In the genomic region with DNA sequence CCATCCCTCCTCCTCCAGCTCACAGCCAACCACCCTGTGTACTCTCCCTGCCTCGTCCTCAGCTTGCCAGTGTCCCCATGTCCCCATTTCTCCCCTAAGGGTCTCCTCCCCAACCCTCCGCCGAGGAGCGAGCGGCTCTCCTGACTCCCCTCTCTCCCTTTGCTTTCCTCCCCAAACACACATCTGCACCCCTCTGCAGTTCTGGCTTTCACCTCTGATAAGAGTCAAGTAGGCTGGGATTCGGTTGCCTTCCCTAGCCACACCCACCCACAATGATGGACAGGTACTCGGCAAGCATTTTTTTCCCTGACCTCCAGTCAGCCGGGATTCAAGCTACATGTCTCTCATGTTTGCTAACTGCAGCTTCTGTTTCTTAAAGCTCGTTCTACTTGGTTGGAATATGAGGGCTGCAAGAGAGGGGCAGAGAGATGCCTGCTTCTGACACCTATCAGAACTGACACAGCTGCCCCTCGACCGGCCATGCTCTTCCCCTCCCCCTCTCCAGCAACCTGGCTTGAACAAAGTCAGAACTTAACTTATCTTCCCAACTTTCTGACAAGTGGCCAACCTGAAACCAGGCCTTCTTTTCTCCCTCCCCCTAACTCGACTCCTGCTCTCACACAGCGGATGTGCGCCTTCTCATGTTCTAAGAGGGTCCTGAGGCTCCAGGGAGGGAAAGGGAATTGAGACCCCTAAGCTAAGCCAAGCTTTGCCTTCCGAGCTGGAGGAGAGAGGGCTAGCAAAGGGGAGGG, we compare ENCODE assay signal across 9 mouse cellular contexts. TPM values are rescaled to one million over a fixed set of nuclear protein-coding genes. Genes with fewer than 3 reads are reported as not detected.
A peak's percentile ranks its signal among the peaks of the same experiment; 100 is the strongest.
DNase-seq lines count a peak whose midpoint lies in the region; ATAC-seq and TF ChIP-seq lines count a peak whose summit lies in the region.
"Had no signal": no experiment of that assay in that cellular context is flagged by ENCODE, and none has a peak within 500 bp of the region (broad histone marks: within the 10 kb centered on the region; RNA-seq: fewer than 3 reads in every experiment).

No protein-coding gene starts in this region.

- no peaks in the 10 kb centered on the region for H3K9me3 ChIP-seq in heart, embryonic 10.5 days
- no peaks in the 10 kb centered on the region for H3K9me3 ChIP-seq in liver, postnatal 0 days (ENCODE audit: low read length)
- no peaks in the 10 kb centered on the region for H3K9me3 ChIP-seq in stomach, embryonic 14.5 days (ENCODE audit: control insufficient read depth, low read depth, low read length)

- intact Hi-C loops in heart, postnatal 10 days (cut with DNase I), result loop anchor here (2.0 kb wide), 1 partner anchor 14 kb away; no protein-coding TSS in a partner anchor

- H3K36me3 ChIP-seq in heart, embryonic 10.5 days, result no peaks in the 10 kb centered on the region
- no peaks in the 10 kb centered on the region for H3K36me3 ChIP-seq in liver, postnatal 0 days (replicated peaks; ENCODE audit: insufficient read depth, low read length)
- H3K36me3 ChIP-seq in stomach, embryonic 14.5 days (ENCODE audit: control insufficient read depth, insufficient read depth, low read length), result no peaks in the 10 kb centered on the region

- peak overlapping the region; percentile 68 for H3K4me3 ChIP-seq in heart, embryonic 10.5 days
- H3K4me3 ChIP-seq in liver, postnatal 0 days (ENCODE audit: low read depth, low read length), result 0 out of 2 replicates have a peak overlapping the region, but pooled peaks have one; percentile 0
- peak overlapping the region; percentile 75 for H3K4me3 ChIP-seq in stomach, embryonic 14.5 days (ENCODE audit: low read depth, low read length)

- H3K27ac ChIP-seq in heart, embryonic 10.5 days, result peak overlapping the region; percentile 91
- no peak overlapping the region for H3K27ac ChIP-seq in liver, postnatal 0 days (ENCODE audit: low read depth)
- H3K27ac ChIP-seq in stomach, embryonic 14.5 days (ENCODE audit: low read length), result peak overlapping the region; percentile 91

- ATAC-seq in liver, postnatal 0 days, result no peak
- no peak for ATAC-seq in stomach, embryonic 14.5 days (ENCODE audit: insufficient number of reproducible peaks, insufficient read depth, low FRiP score, low read depth)
- no peak for ATAC-seq in megakaryocyte, adult 5-6 weeks (ENCODE audit: poor library complexity, severe bottlenecking)
- ATAC-seq: Patski had no signal

- peak; percentile 80 for DNase-seq in heart, embryonic 10.5 days (ENCODE audit: low spot score)
- no peak for DNase-seq in heart, adult 8-10 months (ENCODE audit: low spot score)
- peak; percentile 51 for DNase-seq in brain, adult 2 months (ENCODE audit: low read depth, low spot score)
- DNase-seq in heart, postnatal 10 days, result peak; percentile 58
- DNase-seq in liver, postnatal 0 days, result peak; percentile 22
- no peak for DNase-seq in urinary bladder, postnatal 36 days (ENCODE audit: low spot score in 2 of 2)

- H3K9ac ChIP-seq in liver, postnatal 0 days (replicated peaks), result no peak overlapping the region
- H3K9ac ChIP-seq in stomach, embryonic 14.5 days (replicated peaks; ENCODE audit: low read depth, low read length), result peak overlapping the region; percentile 88; the same call in 1 of the 2 replicates

- H3K4me2 ChIP-seq in liver, postnatal 0 days (ENCODE audit: low read depth, low read length), result peak overlapping the region; percentile 72
- H3K4me2 ChIP-seq in stomach, embryonic 14.5 days (replicated peaks; ENCODE audit: low read depth, low read length), result peak overlapping the region; percentile 68

- H3K4me1 ChIP-seq in heart, embryonic 10.5 days, result peaks cover 70% of the 10 kb centered on the region
- H3K4me1 ChIP-seq in liver, postnatal 0 days (ENCODE audit: insufficient read depth), result peaks cover 5% of the 10 kb centered on the region
- peaks cover 34% of the 10 kb centered on the region for H3K4me1 ChIP-seq in stomach, embryonic 14.5 days (ENCODE audit: control insufficient read depth, insufficient read depth, low read length)

- no peak for TF ChIP-seq CTCF in liver, postnatal 0 days (IDR thresholded peaks at IDR 0.05; ENCODE audit: low read depth)

- TF ChIP-seq EP300 in liver, postnatal 0 days (IDR thresholded peaks at IDR 0.05; ENCODE audit: low read depth), result no peak

- 1% methylated on average over 15 of the region's 15 CpGs for WGBS in heart, embryonic 10.5 days
- 15% methylated on average over 15 of the region's 15 CpGs for WGBS in liver, postnatal 0 days (ENCODE audit: insufficient replicate concordance)
- 3% methylated on average over 15 of the region's 15 CpGs for whole genome bisulfite sequencing in stomach, embryonic 14.5 days

- H3K27me3 ChIP-seq in heart, embryonic 10.5 days (ENCODE audit: insufficient read depth, poor library complexity, severe bottlenecking), result no peaks in the 10 kb centered on the region
- H3K27me3 ChIP-seq in liver, postnatal 0 days (ENCODE audit: insufficient read depth, low read length), result peaks cover 45% of the 10 kb centered on the region
- H3K27me3 ChIP-seq in stomach, embryonic 14.5 days (ENCODE audit: control insufficient read depth, insufficient read depth, low read length), result no peaks in the 10 kb centered on the region
- H3K27me3 ChIP-seq: Patski had no signal

RNA-seq across cellular contexts. Expression of a gene that starts 2.0 kb away (rescaled TPM):
- polyA plus RNA-seq in heart, embryonic 10.5 days (2016; fragmentation: Nextera tagmentation; extraction: Ambion mirVana), result 17.9 and 27.9 TPM in 2 replicates
- 1 to 10 TPM; 4.8 to 5.5 (median 5.1) TPM for total RNA-seq in heart, adult 8-10 months (2022)
- 10 to 100 TPM; 12.8 to 14.8 TPM for total RNA-seq in heart, postnatal 10 days (2021)
- 0.67 and 0.73 TPM in 2 replicates for polyA plus RNA-seq in liver, postnatal 0 days (2015; fragmentation: Nextera tagmentation; extraction: Ambion mirVana)
- 9.1 and 10.0 TPM in 2 replicates for polyA plus RNA-seq in stomach, embryonic 14.5 days (2014; fragmentation: Nextera tagmentation; extraction: Ambion mirVana)
- total RNA-seq in megakaryocyte, adult 5-6 weeks (2015), result 0.11 and 0.14 TPM in 2 replicates
- total RNA-seq in megakaryocyte, adult 5-6 weeks (2017), result 0.16 TPM in 1 of 2 replicates, not detected in the other

Comparison
In these comparisons a context has a peak if more than half of its experiments do, and no peak if none do; other contexts are left out.
1. DNase-seq: peak in heart, embryonic 10.5 days (single experiment), brain, adult 2 months (single experiment), heart, postnatal 10 days (2 of 2) and liver, postnatal 0 days (single experiment); none in heart, adult 8-10 months (single experiment) and urinary bladder, postnatal 36 days (0 of 2).
2. H3K4me3 ChIP-seq: peak in every context shown above with its lines; median percentile 75 in stomach, embryonic 14.5 days; 68 in heart, embryonic 10.5 days; 0 in liver, postnatal 0 days.
3. RNA of a gene that starts 2.0 kb away (total RNA-seq): 12.8 to 14.8 TPM in heart, postnatal 10 days and 4.8 to 5.5 TPM in heart, adult 8-10 months; 0.11 to 0.16 TPM in megakaryocyte, adult 5-6 weeks; every median in the first group is over 4 times any median in the second.